Mouse (Mus musculus): ENCODE measurements around the gene Crtc1.

DNA sequence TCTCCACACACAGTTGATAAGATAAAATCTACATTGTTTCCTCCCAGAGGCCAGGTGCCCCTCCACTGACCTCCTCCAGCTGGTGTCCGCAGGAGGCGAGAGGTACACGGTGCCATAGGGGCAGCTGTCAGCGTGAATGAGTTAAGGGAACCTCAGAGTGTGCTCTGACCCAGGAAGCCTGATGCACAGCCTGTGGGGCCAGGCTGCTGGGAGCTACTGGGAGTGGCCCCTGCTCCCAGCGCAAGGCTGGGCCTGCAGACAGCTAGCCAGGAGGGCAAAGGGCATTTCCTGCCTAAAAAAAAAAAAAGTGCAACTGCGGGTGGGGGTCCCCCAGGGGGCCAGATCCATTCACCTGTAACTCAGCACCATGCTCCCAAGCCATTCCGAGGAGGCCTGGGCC lies 34.2 kb downstream of the Crtc1 start:
- TF ChIP-seq POLR2A (IDR thresholded peaks at IDR 0.05; ENCODE audit: insufficient read depth, low read length) (no peak), CTCF (IDR thresholded peaks at IDR 0.05; ENCODE audit: low read depth, low read length) (no peak), EP300 (IDR thresholded peaks at IDR 0.05; ENCODE audit: insufficient read depth, low read depth, low read length) (no peak)

All from ES-Bruce4 (cell line).